Mouse (Mus musculus) lung, embryonic 15.5 days (tissue): Measurements from ENCODE around the gene Cmtm4. TPM values are rescaled to one million over a fixed set of nuclear protein-coding genes. Genes with fewer than 3 reads are reported as not detected.

Experiments used
- ATAC-seq: fragments of 200-750 bp; cut with Nextera tagmentation; 2 replicates; pipeline ENCODE4 v1.8.0; 2017; ENCODE audit warnings: moderate number of reproducible peaks, borderline replicate concordance; ENCODE audit not compliant: low FRiP score, low TSS enrichment; ENCODE audit errors: extremely low read depth
- H3K27ac ChIP-seq: fragments of 300-500 bp; sonication (generic); 2 replicates; pipeline ENCODE4 v1.5.1; 2015; ENCODE audit warnings: moderate library complexity, mild to moderate bottlenecking, inconsistent platforms
- H3K27me3 ChIP-seq: fragments of 300-500 bp; sonication (generic); 2 replicates; pipeline ENCODE4 v1.6.1; 2015; ENCODE audit warnings: inconsistent platforms
- H3K36me3 ChIP-seq: fragments of 300-500 bp; sonication (generic); 2 replicates; pipeline ENCODE4 v1.6.1; 2015; ENCODE audit warnings: inconsistent platforms
- H3K4me1 ChIP-seq: fragments of 300-500 bp; sonication (generic); 2 replicates; pipeline ENCODE4 v1.6.1; 2015; ENCODE audit warnings: inconsistent platforms
- H3K4me2 ChIP-seq: fragments of 300-500 bp; sonication (generic); 2 replicates; pipeline ENCODE4 v1.6.1; 2015; ENCODE audit warnings: inconsistent platforms, mild to moderate bottlenecking, moderate library complexity
- H3K4me3 ChIP-seq: fragments of 300-500 bp; sonication (generic); 2 replicates; pipeline ENCODE4 v1.5.1; 2015; ENCODE audit warnings: mild to moderate bottlenecking, inconsistent platforms
- H3K9ac ChIP-seq: fragments of 300-500 bp; sonication (generic); 2 replicates; pipeline ENCODE4 v1.6.1; 2015; ENCODE audit warnings: inconsistent platforms
- H3K9me3 ChIP-seq: fragments of 300-500 bp; sonication (generic); 2 replicates; pipeline ENCODE4 v1.6.1; 2016; ENCODE audit warnings: inconsistent platforms
- WGBS: fragments of 180-500 bp; shearing (Covaris S2); methylation state at CpG from one replicate; pipeline ENCODE4 v1.1.7; 2015; 5-methylcytosine and 5-hydroxymethylcytosine counted together
- polyA plus RNA-seq: library from polyadenylated mRNA; unstranded; fragments of >200 nt; fragmentation: Nextera tagmentation; extraction: Ambion mirVana; gene quantifications from 2 replicates; pipeline ENCODE4 v1.2.1, GENCODE M21; 2015

Cmtm4 gene
- 2.6 and 3.0 TPM in 2 replicates for polyA plus RNA-seq

DNA sequence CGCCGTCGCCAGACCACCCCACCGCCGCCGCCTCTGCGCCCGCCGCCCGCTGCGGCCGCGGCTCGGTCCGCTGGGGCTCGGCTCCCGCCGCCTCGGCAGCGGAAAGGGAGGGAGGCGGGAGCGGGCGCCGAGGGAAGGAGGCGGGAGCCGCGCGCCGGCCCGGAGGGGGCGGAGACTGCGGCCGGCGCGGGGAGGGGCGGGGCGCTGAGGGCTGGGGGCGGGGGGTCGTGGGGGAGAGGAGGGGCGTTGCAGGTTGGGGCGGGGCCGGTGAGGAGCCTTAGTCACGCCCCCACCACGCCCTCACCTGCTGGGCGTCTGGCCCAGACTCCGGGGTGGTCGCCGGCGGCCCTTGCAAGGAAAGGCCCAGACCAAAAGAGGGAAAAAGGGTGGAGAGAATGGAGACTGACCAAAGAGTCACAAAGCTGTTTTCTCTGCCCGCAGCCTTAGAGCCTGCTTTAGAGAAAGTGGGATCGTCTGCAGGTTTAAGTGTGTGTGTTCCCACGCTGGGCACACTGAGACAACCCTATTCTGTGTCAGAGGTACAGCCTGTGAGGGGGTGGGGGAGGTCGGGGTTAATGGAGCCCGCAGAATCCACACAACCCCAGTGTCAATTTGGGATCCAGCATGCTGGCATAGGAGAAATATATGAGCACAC is at the start of gene Cmtm4:
Gene Cmtm4, minus strand, starts transcription at position 105 of the 655 bp plus-strand sequence.
- Histone ChIP-seq H3K27ac (peak within 1 kb of the TSS; percentile 80), H3K9me3 (0 out of 2 replicates have a peak, but pooled peaks cover 5% of the 10 kb centered on the region), H3K4me1 (peaks cover 22% of the 10 kb centered on the region), H3K9ac (peak within 1 kb of the TSS; percentile 86), H3K4me3 (peak within 1 kb of the TSS; percentile 87), H3K27me3 (no peaks in the 10 kb centered on the region), H3K36me3 (no peaks in the 10 kb centered on the region), H3K4me2 (peak within 1 kb of the TSS; percentile 97)
- ATAC-seq = peak; percentile 84
- 2% methylated on average over 29 of the region's 54 CpGs for WGBS

DNA sequence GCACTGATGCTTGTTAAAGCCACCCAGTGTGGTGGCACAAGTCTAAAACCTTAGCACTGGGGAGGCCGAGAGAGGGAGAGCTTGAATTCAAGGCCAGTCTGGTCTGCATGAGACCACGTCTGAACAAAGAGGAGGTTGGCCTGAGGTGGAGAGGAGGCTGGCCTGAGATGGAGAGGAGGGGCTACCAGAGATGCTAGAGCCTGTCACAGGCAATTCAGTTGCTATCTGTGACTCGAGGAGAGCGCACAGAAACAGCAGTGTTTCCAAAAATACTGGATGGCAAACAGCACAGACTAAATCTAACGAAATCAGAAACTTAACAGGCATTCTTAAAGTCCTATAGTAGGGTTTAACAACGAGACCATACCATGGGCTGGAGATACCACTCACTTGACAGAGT is 49.6 kb upstream of the Cmtm4 start:
- Histone ChIP-seq H3K9ac (no peak overlapping the region), H3K36me3 (peaks cover 4% of the 10 kb centered on the region; the same call in 1 of the 2 replicates), H3K27me3 (no peaks in the 10 kb centered on the region), H3K27ac (no peak overlapping the region), H3K9me3 (no peaks in the 10 kb centered on the region), H3K4me1 (peaks cover 14% of the 10 kb centered on the region), H3K4me2 (no peak overlapping the region), H3K4me3 (no peak overlapping the region)
- 52% methylated on average over 6 of the region's 6 CpGs for WGBS
- no peak for ATAC-seq

DNA sequence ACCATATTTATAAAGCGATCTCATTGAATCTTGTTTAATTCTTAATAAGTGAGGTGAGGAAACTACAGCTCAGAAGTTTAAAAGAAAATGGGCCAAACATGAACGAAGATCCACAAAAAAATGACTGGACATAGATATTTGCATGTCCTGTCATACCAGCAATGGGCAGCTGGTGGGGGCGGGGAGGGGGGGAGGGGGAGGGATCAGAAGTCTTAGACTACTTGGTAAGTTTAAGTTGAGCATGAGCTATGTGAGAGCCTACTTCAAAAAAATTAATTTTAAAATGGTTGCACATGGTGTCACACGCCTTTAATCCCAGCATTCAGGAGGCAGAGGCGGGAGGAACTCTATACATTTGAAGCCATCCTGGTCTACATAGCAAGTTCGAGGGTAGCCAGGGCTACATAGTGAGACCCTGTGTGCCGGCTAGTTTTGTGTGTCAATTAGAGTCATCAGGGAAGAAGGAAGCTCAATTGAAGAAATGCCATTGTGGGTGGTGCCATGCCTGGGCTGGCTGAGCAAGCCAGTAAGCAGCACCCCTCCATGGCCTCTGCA is 47.6 kb upstream of the Cmtm4 start:
- Histone ChIP-seq H3K4me3 (peak overlapping the region; percentile 94), H3K4me1 (peaks cover 14% of the 10 kb centered on the region), H3K9me3 (no peaks in the 10 kb centered on the region), H3K27me3 (no peaks in the 10 kb centered on the region), H3K9ac (no peak overlapping the region), H3K4me2 (peak overlapping the region; percentile 78), H3K36me3 (peaks cover 24% of the 10 kb centered on the region), H3K27ac (no peak overlapping the region)
- 59% methylated on average over 7 of the region's 7 CpGs for WGBS
- ATAC-seq = peak; percentile 9; the same call in 1 of the 2 replicates

DNA sequence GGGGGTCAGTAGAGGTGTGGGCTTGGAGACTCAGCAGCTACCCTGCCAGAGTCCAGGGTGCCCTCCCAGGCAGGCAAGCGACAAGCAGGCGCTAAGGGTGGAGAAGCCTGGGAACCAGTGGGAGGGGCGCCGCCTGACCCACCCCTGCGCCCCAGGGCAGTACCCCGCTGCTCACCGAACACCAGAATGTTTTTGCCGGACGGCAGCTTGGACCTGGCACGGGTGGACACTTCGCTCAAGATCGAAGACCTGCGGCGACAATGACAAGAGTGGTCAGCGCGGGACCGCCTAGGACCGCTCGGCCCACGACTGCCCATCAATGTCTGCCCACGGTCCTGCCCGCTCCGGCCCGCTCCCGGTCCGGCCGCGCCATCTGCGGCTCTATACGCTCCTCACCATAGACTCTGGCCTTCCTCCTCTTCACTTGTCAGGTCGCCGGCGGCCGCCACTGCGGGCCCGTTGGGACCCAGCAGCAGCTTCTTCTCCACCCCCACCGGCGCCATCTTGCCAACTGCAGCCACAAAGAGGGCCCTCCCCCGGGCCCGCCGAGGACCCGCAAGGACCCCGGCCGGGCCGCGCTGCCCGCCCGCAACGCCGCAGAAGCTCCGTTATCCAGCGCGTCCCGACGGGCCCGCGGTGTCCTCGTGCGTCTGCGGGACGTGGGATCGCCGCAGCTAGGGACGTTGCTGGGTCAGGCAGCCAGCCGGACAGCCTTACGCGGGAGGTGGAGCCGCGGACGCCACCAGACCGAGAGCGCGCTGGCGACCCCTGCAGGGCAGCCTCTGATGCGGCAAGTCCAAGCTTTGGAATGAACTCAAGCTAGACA is 46.9 kb upstream of the Cmtm4 start, which contains the start of gene Dync1li2:
Gene Dync1li2, minus strand, starts transcription at position 749 of the 826 bp plus-strand sequence.
- Histone ChIP-seq H3K9me3 (no peaks in the 10 kb centered on the region), H3K27me3 (no peaks in the 10 kb centered on the region), H3K27ac (peak within 1 kb of the TSS; percentile 82), H3K4me3 (peak within 1 kb of the TSS; percentile 94), H3K4me2 (peak within 1 kb of the TSS; percentile 78), H3K36me3 (peaks cover 29% of the 10 kb centered on the region), H3K4me1 (peaks cover 14% of the 10 kb centered on the region), H3K9ac (peak within 1 kb of the TSS; percentile 91)
- peak; percentile 92 for ATAC-seq
- under 1% methylated on average over 75 of the region's 75 CpGs for WGBS

DNA sequence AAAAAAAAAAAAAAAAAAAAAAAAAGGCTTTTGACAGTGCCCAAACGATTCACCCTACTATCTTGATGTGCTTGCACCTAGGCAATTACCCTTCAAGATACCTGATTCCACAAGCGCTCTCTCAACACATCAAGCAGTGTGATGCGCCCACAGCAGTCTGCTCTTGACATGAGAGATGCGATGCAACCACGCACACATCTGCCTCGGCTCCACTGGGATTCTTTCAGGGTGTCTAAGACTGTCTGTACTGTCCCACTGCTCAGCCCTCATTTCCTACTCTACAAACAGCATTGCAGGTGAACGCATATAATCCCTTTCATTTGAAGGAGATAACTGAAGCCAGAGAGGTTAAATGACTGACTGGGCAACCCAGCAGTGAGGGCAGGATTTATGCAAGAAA is 46.0 kb upstream of the Cmtm4 start:
- peak overlapping the region; percentile 78 for H3K4me2 ChIP-seq
- no peak overlapping the region for H3K27ac ChIP-seq
- peaks cover 17% of the 10 kb centered on the region for H3K4me1 ChIP-seq
- ATAC-seq = no peak
- no peaks in the 10 kb centered on the region for H3K27me3 ChIP-seq
- peak overlapping the region; percentile 94 for H3K4me3 ChIP-seq
- H3K9me3 ChIP-seq = no peaks in the 10 kb centered on the region
- H3K9ac ChIP-seq = peak overlapping the region; percentile 91
- H3K36me3 ChIP-seq = peaks cover 38% of the 10 kb centered on the region
- 45% methylated on average over 7 of the region's 7 CpGs for WGBS

DNA sequence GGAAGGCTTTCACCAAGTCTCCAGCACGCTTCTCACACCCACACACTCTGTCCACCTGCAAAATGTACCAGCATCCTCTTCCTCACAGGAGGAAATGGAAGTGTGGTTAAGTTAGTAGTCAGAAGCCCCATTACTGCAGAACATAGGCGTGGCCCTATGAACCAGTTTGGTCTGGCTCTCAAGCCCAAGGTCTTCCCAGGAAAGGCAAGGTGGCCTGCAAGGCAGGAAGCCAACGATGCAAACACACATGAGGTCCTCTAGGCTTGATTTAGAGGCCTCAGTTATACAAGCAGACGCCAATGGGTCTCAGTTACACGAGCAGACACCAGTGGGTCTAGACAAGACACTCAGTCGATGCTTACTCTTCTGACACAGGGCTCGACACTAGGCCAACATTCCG is 43.9 kb upstream of the Cmtm4 start:
- Histone ChIP-seq H3K27ac (no peak overlapping the region), H3K4me2 (no peak overlapping the region), H3K27me3 (no peaks in the 10 kb centered on the region), H3K4me1 (peaks cover 29% of the 10 kb centered on the region), H3K36me3 (peaks cover 54% of the 10 kb centered on the region), H3K4me3 (no peak overlapping the region), H3K9me3 (no peaks in the 10 kb centered on the region), H3K9ac (no peak overlapping the region)
- 89% methylated on average over 8 of the region's 8 CpGs for WGBS
- ATAC-seq = no peak

DNA sequence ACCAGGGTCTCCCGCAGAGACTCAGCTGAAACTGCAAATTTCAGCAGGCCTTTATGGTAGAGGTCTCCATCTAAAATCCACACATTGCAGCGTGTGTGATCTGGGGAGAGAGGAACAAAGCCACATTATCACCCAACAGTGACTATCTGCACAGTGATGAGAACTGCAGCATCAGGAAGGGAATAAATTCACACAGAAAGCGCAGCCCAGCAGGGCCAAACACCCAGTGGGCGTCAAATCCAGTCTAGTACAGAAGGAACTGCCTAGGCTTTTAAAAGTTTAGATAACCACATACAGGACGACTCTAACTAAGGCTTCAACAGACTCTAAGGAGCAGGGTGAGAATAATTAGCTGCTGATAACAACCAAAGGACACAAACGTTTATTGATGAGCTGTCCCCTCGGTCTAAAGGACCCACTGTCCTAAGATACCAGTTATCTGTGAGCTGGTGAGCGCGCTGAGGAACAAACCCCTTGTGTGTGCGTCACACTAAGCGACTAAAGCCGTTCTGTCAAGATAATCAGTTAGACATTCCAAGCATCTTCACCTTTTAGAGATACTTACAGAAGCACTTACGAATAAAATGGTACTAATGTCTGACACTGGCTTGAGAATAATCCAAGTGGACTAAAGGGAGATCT is 42.0 kb upstream of the Cmtm4 start:
- Histone ChIP-seq H3K9ac (no peak overlapping the region), H3K4me2 (no peak overlapping the region), H3K27me3 (no peaks in the 10 kb centered on the region), H3K27ac (no peak overlapping the region), H3K36me3 (peaks cover 70% of the 10 kb centered on the region), H3K9me3 (no peaks in the 10 kb centered on the region), H3K4me3 (no peak overlapping the region), H3K4me1 (peaks cover 29% of the 10 kb centered on the region)
- ATAC-seq = no peak
- 86% methylated on average over 13 of the region's 13 CpGs for WGBS

DNA sequence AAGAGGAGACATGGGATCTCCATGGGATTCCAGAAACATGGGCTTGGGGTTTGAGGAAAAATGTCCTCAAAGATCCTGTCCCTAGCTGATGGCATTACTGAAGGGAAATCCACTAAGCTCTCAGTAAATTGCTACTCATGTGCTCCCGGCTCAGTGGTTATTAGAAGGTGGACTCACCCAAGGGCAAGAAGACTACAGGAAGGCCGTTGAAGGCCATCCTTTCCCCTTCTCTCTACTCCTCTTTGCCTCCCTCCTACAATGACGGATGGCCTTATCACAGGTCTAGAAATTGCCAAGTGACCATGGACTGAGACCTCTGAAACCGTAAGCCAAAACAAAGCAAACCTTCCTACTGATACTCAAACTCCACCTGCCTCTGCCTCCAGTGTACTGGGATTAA is 41.0 kb upstream of the Cmtm4 start:
- Histone ChIP-seq H3K27me3 (no peaks in the 10 kb centered on the region), H3K9me3 (no peaks in the 10 kb centered on the region), H3K4me2 (no peak overlapping the region), H3K4me3 (no peak overlapping the region), H3K36me3 (peaks cover 80% of the 10 kb centered on the region), H3K9ac (no peak overlapping the region), H3K4me1 (peaks cover 25% of the 10 kb centered on the region), H3K27ac (peak overlapping the region; percentile 84)
- ATAC-seq = no peak
- WGBS = 83% methylated on average over 4 of the region's 4 CpGs

DNA sequence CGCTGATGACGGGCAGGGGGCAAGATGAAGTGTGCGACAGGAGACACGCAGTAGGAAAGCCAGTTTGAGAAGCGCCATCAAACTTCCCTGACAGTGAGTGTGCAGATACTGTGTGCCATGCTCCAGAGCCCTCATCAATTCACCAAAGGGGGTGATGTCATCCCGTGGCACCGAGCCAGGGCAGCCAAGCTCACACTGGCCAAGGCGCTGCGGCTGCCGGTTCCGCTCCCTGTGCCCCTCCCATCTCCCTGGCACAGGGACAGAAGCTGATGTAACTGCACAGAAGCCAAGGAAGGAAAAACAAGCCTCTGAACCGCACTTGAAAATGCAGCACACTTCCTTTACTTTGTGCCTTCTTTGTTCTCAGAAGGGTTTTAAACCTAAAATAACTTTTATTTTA is 40.4 kb upstream of the Cmtm4 start:
- Histone ChIP-seq H3K36me3 (peaks cover 84% of the 10 kb centered on the region), H3K9me3 (no peaks in the 10 kb centered on the region), H3K4me1 (peaks cover 20% of the 10 kb centered on the region), H3K27me3 (no peaks in the 10 kb centered on the region), H3K27ac (peak overlapping the region; percentile 84), H3K4me2 (no peak overlapping the region), H3K4me3 (no peak overlapping the region), H3K9ac (no peak overlapping the region)
- ATAC-seq = peak; percentile 93
- 26% methylated on average over 12 of the region's 12 CpGs for WGBS

DNA sequence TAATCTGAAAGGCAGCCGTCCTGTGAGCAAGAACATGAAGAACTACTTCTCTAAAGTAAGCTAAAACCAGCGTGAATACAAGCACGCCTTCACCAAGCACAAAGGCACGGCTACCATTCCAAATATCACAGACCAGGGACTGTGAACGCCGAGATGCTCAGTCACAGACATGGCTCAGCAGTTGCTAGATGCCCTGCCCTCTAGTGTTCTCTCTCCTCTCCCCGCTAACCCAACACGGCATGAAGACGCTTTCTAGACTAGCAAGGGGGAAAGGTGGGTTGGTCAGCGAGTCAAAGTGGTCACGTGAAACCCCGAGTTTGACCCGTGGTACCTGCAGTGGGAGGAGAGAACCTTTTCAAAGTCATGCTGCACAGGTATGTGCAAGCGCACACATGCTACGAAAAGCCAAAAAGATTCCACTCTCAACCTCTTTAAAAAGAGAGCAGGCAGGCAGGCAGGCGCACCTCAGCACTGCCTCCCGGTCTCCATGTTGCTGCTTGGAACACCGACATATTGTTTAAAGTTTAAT is 39.3 kb upstream of the Cmtm4 start:
- Histone ChIP-seq H3K4me1 (peaks cover 15% of the 10 kb centered on the region), H3K27ac (no peak overlapping the region), H3K4me3 (no peak overlapping the region), H3K4me2 (no peak overlapping the region), H3K9me3 (no peaks in the 10 kb centered on the region), H3K36me3 (peaks cover 88% of the 10 kb centered on the region), H3K27me3 (no peaks in the 10 kb centered on the region), H3K9ac (no peak overlapping the region)
- WGBS = 85% methylated on average over 18 of the region's 18 CpGs
- no peak for ATAC-seq

DNA sequence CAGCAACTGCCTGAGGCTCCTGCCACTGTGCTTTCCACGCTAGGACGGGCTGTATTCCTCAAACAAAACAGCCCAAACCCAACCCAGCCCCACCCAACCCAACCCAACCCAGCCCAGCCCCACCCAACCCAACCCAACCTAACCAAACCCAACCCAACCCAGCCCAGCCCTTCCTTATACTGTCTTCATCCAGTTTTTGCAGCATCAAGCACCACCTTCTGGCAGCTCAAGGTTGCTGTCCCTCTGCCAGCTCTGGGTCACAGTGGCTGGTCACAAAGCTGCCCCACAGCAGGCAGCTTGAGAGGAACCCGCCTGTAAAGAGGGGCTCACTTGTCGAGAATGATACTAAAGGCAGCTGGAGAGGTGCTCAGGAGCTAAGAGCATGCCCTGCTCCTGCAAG is 38.7 kb upstream of the Cmtm4 start:
- H3K4me2 ChIP-seq = no peak overlapping the region
- peaks cover 88% of the 10 kb centered on the region for H3K36me3 ChIP-seq
- no peak overlapping the region for H3K27ac ChIP-seq
- H3K27me3 ChIP-seq = no peaks in the 10 kb centered on the region
- H3K9me3 ChIP-seq = no peaks in the 10 kb centered on the region
- no peak overlapping the region for H3K4me3 ChIP-seq
- ATAC-seq = no peak
- WGBS = 82% methylated on average over 4 of the region's 4 CpGs
- H3K9ac ChIP-seq = no peak overlapping the region
- H3K4me1 ChIP-seq = peaks cover 15% of the 10 kb centered on the region
